Mouse (Mus musculus) neural tube, embryonic 13.5 days (tissue): Measurements from ENCODE around the gene Prps1l1. TPM values are rescaled to one million over a fixed set of nuclear protein-coding genes. Genes with fewer than 3 reads are reported as not detected.

Experiments used
- ATAC-seq: fragments of 200-750 bp; cut with Nextera tagmentation; 2 replicates; pipeline ENCODE4 v1.8.0; 2017; ENCODE audit warnings: low read depth, mild to moderate bottlenecking, moderate TSS enrichment, moderate library complexity
- H3K27ac ChIP-seq: fragments of 300-500 bp; sonication (generic); replicated peaks from 2 replicates; pipeline ENCODE4 v1.5.1; 2015; ENCODE audit warnings: moderate library complexity, mild to moderate bottlenecking, inconsistent platforms
- H3K27me3 ChIP-seq: fragments of 300-500 bp; sonication (generic); 2 replicates; pipeline ENCODE4 v1.6.1; 2015; ENCODE audit warnings: mild to moderate bottlenecking, inconsistent platforms
- H3K36me3 ChIP-seq: fragments of 300-500 bp; sonication (generic); 2 replicates; pipeline ENCODE4 v1.6.1; 2015; ENCODE audit warnings: mild to moderate bottlenecking, inconsistent platforms
- H3K4me1 ChIP-seq: fragments of 300-500 bp; sonication (generic); replicated peaks from 2 replicates; pipeline ENCODE4 v1.6.1; 2015; ENCODE audit warnings: inconsistent platforms
- H3K4me2 ChIP-seq: fragments of 300-500 bp; sonication (generic); 2 replicates; pipeline ENCODE4 v1.6.1; 2015; ENCODE audit warnings: inconsistent platforms, mild to moderate bottlenecking, moderate library complexity
- H3K4me3 ChIP-seq: fragments of 300-500 bp; sonication (generic); 2 replicates; pipeline ENCODE4 v1.5.1; 2015; ENCODE audit warnings: mild to moderate bottlenecking, inconsistent platforms
- H3K9ac ChIP-seq: fragments of 300-500 bp; sonication (generic); 2 replicates; pipeline ENCODE4 v1.6.1; 2015; ENCODE audit warnings: moderate library complexity, mild to moderate bottlenecking, inconsistent platforms
- H3K9me3 ChIP-seq: fragments of 300-500 bp; sonication (generic); 2 replicates; pipeline ENCODE4 v1.6.1; 2016; ENCODE audit warnings: inconsistent platforms
- WGBS: fragments of 180-500 bp; shearing (Covaris S2); methylation state at CpG from one replicate; pipeline ENCODE4 v1.1.7; 2015; 5-methylcytosine and 5-hydroxymethylcytosine counted together
- polyA plus RNA-seq: library from polyadenylated mRNA; unstranded; fragments of >200 nt; fragmentation: Nextera tagmentation; extraction: Ambion mirVana; gene quantifications from 2 replicates; pipeline ENCODE4 v1.2.1, GENCODE M21; 2015

Prps1l1 gene
- polyA plus RNA-seq, 1 experiment from 2014 or later: not detected

- ATAC-seq: no peak
- Histone ChIP-seq H3K27me3 (no peaks in the 10 kb centered on the region), H3K36me3 (no peaks in the 10 kb centered on the region), H3K9me3 (no peaks in the 10 kb centered on the region), H3K4me3 (no peak overlapping the region), H3K9ac (no peak overlapping the region), H3K27ac (no peak overlapping the region), H3K4me1 (peaks cover 8% of the 10 kb centered on the region), H3K4me2 (no peak overlapping the region)
- 52% methylated on average over 1 of the region's 1 CpGs for WGBS
These were observed 23.3 kb downstream of the Prps1l1 start for GRCm38 (mm10) chr12:35007851-35008250.

- Histone ChIP-seq H3K4me2 (no peak overlapping the region), H3K9ac (no peak overlapping the region), H3K27ac (peak overlapping the region; percentile 64), H3K27me3 (no peaks in the 10 kb centered on the region), H3K4me1 (peaks cover 8% of the 10 kb centered on the region), H3K9me3 (no peaks in the 10 kb centered on the region), H3K4me3 (no peak overlapping the region), H3K36me3 (no peaks in the 10 kb centered on the region)
- WGBS: 50% methylated on average over 11 of the region's 11 CpGs
- peak; percentile 87 for ATAC-seq
These were observed 24.0 kb downstream of the Prps1l1 start for GRCm38 (mm10) chr12:35008340-35009137.

GRCm38 (mm10) chr12:35011462-35011861 is 26.9 kb downstream of the Prps1l1 start:
- Histone ChIP-seq H3K4me3 (no peak overlapping the region), H3K4me1 (peaks cover 8% of the 10 kb centered on the region), H3K9ac (no peak overlapping the region), H3K4me2 (no peak overlapping the region), H3K9me3 (no peaks in the 10 kb centered on the region), H3K27ac (no peak overlapping the region), H3K27me3 (no peaks in the 10 kb centered on the region), H3K36me3 (no peaks in the 10 kb centered on the region)
- ATAC-seq: no peak
- 70% methylated on average over 1 of the region's 1 CpGs for WGBS

- H3K9me3 ChIP-seq: no peaks in the 10 kb centered on the region
- no peak overlapping the region for H3K4me3 ChIP-seq
- H3K4me1 ChIP-seq: peaks cover under 1% of the 10 kb centered on the region; the same call in 1 of the 2 replicates
- no peak for ATAC-seq
- H3K27me3 ChIP-seq: no peaks in the 10 kb centered on the region
- H3K4me2 ChIP-seq: no peak overlapping the region
- H3K9ac ChIP-seq: no peak overlapping the region
- no peaks in the 10 kb centered on the region for H3K36me3 ChIP-seq
- H3K27ac ChIP-seq: no peak overlapping the region
- 45% methylated on average over 2 of the region's 2 CpGs for whole genome bisulfite sequencing
These were observed 29.4 kb downstream of the Prps1l1 start for GRCm38 (mm10) chr12:35013950-35014349.

GRCm38 (mm10) chr12:35016056-35016455 is 31.5 kb downstream of the Prps1l1 start:
- no peaks in the 10 kb centered on the region for H3K27me3 ChIP-seq
- ATAC-seq: peak; percentile 32; the same call in 1 of the 2 replicates
- H3K27ac ChIP-seq: no peak overlapping the region
- H3K4me1 ChIP-seq: no peaks in the 10 kb centered on the region
- H3K4me3 ChIP-seq: no peak overlapping the region
- no peak overlapping the region for H3K9ac ChIP-seq
- WGBS: 59% methylated on average over 3 of the region's 3 CpGs
- no peaks in the 10 kb centered on the region for H3K9me3 ChIP-seq
- no peaks in the 10 kb centered on the region for H3K36me3 ChIP-seq
- H3K4me2 ChIP-seq: no peak overlapping the region

GRCm38 (mm10) chr12:35016481-35017250 is 32.1 kb downstream of the Prps1l1 start:
- H3K27me3 ChIP-seq: no peaks in the 10 kb centered on the region
- no peak overlapping the region for H3K9ac ChIP-seq
- no peaks in the 10 kb centered on the region for H3K36me3 ChIP-seq
- no peak overlapping the region for H3K27ac ChIP-seq
- H3K9me3 ChIP-seq: no peaks in the 10 kb centered on the region
- no peaks in the 10 kb centered on the region for H3K4me1 ChIP-seq
- H3K4me2 ChIP-seq: no peak overlapping the region
- 73% methylated on average over 9 of the region's 9 CpGs for WGBS
- no peak for ATAC-seq
- no peak overlapping the region for H3K4me3 ChIP-seq

- H3K27ac ChIP-seq: no peak overlapping the region
- no peaks in the 10 kb centered on the region for H3K9me3 ChIP-seq
- ATAC-seq: no peak
- WGBS: 79% methylated on average over 9 of the region's 9 CpGs
- H3K36me3 ChIP-seq: no peaks in the 10 kb centered on the region
- no peak overlapping the region for H3K9ac ChIP-seq
- H3K4me3 ChIP-seq: no peak overlapping the region
- no peak overlapping the region for H3K4me2 ChIP-seq
- H3K27me3 ChIP-seq: no peaks in the 10 kb centered on the region
- H3K4me1 ChIP-seq: no peaks in the 10 kb centered on the region
These were observed 34.2 kb downstream of the Prps1l1 start for GRCm38 (mm10) chr12:35018679-35019237.

- no peaks in the 10 kb centered on the region for H3K4me1 ChIP-seq
- no peaks in the 10 kb centered on the region for H3K36me3 ChIP-seq
- no peak overlapping the region for H3K4me3 ChIP-seq
- no peak overlapping the region for H3K27ac ChIP-seq
- no peaks in the 10 kb centered on the region for H3K27me3 ChIP-seq
- H3K9me3 ChIP-seq: no peaks in the 10 kb centered on the region
- WGBS: 90% methylated on average over 9 of the region's 9 CpGs
- no peak overlapping the region for H3K9ac ChIP-seq
- ATAC-seq: no peak
- no peak overlapping the region for H3K4me2 ChIP-seq
These were observed 36.7 kb downstream of the Prps1l1 start for GRCm38 (mm10) chr12:35021285-35021684.

- no peaks in the 10 kb centered on the region for H3K27me3 ChIP-seq
- no peaks in the 10 kb centered on the region for H3K36me3 ChIP-seq
- H3K9ac ChIP-seq: no peak overlapping the region
- H3K4me1 ChIP-seq: no peaks in the 10 kb centered on the region
- H3K27ac ChIP-seq: no peak overlapping the region
- WGBS: 58% methylated on average over 10 of the region's 10 CpGs
- no peak overlapping the region for H3K4me2 ChIP-seq
- H3K9me3 ChIP-seq: no peaks in the 10 kb centered on the region
- no peak overlapping the region for H3K4me3 ChIP-seq
- ATAC-seq: no peak
These were observed 37.5 kb downstream of the Prps1l1 start for GRCm38 (mm10) chr12:35022066-35022465.

- Histone ChIP-seq H3K4me2 (no peak overlapping the region), H3K27ac (no peak overlapping the region), H3K36me3 (no peaks in the 10 kb centered on the region), H3K4me1 (no peaks in the 10 kb centered on the region), H3K9ac (no peak overlapping the region), H3K9me3 (no peaks in the 10 kb centered on the region), H3K4me3 (no peak overlapping the region), H3K27me3 (no peaks in the 10 kb centered on the region)
- 61% methylated on average over 4 of the region's 4 CpGs for whole genome bisulfite sequencing
- ATAC-seq: no peak
These were observed 41.4 kb downstream of the Prps1l1 start for GRCm38 (mm10) chr12:35025916-35026432.

- Histone ChIP-seq H3K27me3 (no peaks in the 10 kb centered on the region), H3K4me3 (no peak overlapping the region), H3K36me3 (no peaks in the 10 kb centered on the region), H3K4me2 (no peak overlapping the region), H3K9me3 (no peaks in the 10 kb centered on the region), H3K9ac (no peak overlapping the region), H3K27ac (no peak overlapping the region), H3K4me1 (no peaks in the 10 kb centered on the region)
- ATAC-seq: no peak
- 53% methylated on average over 1 of the region's 1 CpGs for WGBS
These were observed 43.0 kb downstream of the Prps1l1 start for GRCm38 (mm10) chr12:35027533-35027932.
